Mouse (Mus musculus) heart, postnatal 0 days (tissue): ENCODE data around the gene Dock4.

Source experiments
- CTCF ChIP-seq: IDR thresholded peaks from 2 replicates; pipeline ENCODE4 v1.5.1; 2016; ENCODE audit warnings: antibody characterized with exemption, control low read depth, low read depth
- EP300 ChIP-seq: IDR thresholded peaks from 2 replicates; pipeline ENCODE4 v1.6.1; 2016; ENCODE audit warnings: antibody characterized with exemption, low read depth

GRCm38 (mm10) chr12:40637427-40637826 lies 191.7 kb downstream of the Dock4 start:
- no peak for TF ChIP-seq CTCF
- no peak for TF ChIP-seq EP300
